Mouse (Mus musculus) embryonic facial prominence, embryonic 12.5 days (tissue): ENCODE results near the gene Fxyd7. TPM values are rescaled to one million over a fixed set of nuclear protein-coding genes. Genes with fewer than 3 reads are reported as not detected.

Source experiments
- ATAC-seq: fragments of 200-750 bp; cut with Nextera tagmentation; 2 replicates; pipeline ENCODE4 v1.8.0; 2017; ENCODE audit not compliant: insufficient number of reproducible peaks, insufficient read depth, low FRiP score, low TSS enrichment
- H3K27ac ChIP-seq: fragments of 300-500 bp; sonication (generic); 2 replicates; pipeline ENCODE4 v1.5.1; 2016; ENCODE audit warnings: mild to moderate bottlenecking
- H3K27me3 ChIP-seq: fragments of 300-500 bp; sonication (generic); 2 replicates; pipeline ENCODE4 v1.6.1; 2016; ENCODE audit warnings: mild to moderate bottlenecking, moderate library complexity
- H3K36me3 ChIP-seq: fragments of 300-500 bp; sonication (generic); 2 replicates; pipeline ENCODE4 v1.6.1; 2016; ENCODE audit warnings: mild to moderate bottlenecking
- H3K4me1 ChIP-seq: fragments of 300-500 bp; sonication (generic); 2 replicates; pipeline ENCODE4 v1.6.1; 2016
- H3K4me2 ChIP-seq: fragments of 300-500 bp; sonication (generic); replicated peaks from 2 replicates; pipeline ENCODE4 v1.6.1; 2016; ENCODE audit warnings: mild to moderate bottlenecking, moderate library complexity
- H3K4me3 ChIP-seq: fragments of 300-500 bp; sonication (generic); 2 replicates; pipeline ENCODE4 v1.5.1; 2016; ENCODE audit warnings: mild to moderate bottlenecking
- H3K9ac ChIP-seq: fragments of 300-500 bp; sonication (generic); 2 replicates; pipeline ENCODE4 v1.6.1; 2016; ENCODE audit warnings: mild to moderate bottlenecking, moderate library complexity
- H3K9me3 ChIP-seq: fragments of 300-500 bp; sonication (generic); 2 replicates; pipeline ENCODE4 v1.6.1; 2016; ENCODE audit warnings: mild to moderate bottlenecking, moderate library complexity
- WGBS: fragments of 180-500 bp; shearing (Covaris S2); methylation state at CpG from one replicate; pipeline ENCODE4 v1.1.7; 2016; 5-methylcytosine and 5-hydroxymethylcytosine counted together
- polyA plus RNA-seq: library from polyadenylated mRNA; unstranded; fragments of >200 nt; fragmentation: Nextera tagmentation; extraction: Ambion mirVana; gene quantifications from 2 replicates; pipeline ENCODE4 v1.2.1, GENCODE M21; 2016

Fxyd7 gene
- polyA plus RNA-seq, 1 experiment from 2014 or later: 26.0 TPM

DNA sequence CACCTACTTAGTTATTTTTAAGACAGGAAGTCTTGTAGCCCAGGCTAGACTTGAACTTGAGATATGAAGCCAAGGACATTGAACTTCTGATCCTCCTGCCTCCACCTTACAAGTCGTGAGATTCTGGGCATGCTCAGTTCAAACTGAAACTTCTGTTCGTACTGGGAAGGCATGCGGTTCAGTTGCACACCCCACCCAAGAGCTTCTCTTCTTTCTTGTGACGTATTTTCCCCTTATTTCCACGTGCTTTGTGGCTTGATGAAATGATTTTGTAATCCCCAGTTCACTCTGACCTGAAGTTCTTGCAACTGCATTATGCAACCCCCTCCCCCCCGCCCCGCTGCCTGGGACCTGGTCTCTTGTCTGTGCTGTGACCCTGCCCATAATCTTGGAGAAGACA lies 19.5 kb downstream of the Fxyd7 start:
- Histone ChIP-seq H3K9ac (no peak overlapping the region), H3K4me1 (no peaks in the 10 kb centered on the region), H3K4me3 (no peak overlapping the region), H3K27me3 (no peaks in the 10 kb centered on the region), H3K27ac (no peak overlapping the region), H3K4me2 (no peak overlapping the region), H3K9me3 (no peaks in the 10 kb centered on the region), H3K36me3 (no peaks in the 10 kb centered on the region)
- 83% methylated on average over 7 of the region's 7 CpGs for WGBS
- no peak for ATAC-seq

DNA sequence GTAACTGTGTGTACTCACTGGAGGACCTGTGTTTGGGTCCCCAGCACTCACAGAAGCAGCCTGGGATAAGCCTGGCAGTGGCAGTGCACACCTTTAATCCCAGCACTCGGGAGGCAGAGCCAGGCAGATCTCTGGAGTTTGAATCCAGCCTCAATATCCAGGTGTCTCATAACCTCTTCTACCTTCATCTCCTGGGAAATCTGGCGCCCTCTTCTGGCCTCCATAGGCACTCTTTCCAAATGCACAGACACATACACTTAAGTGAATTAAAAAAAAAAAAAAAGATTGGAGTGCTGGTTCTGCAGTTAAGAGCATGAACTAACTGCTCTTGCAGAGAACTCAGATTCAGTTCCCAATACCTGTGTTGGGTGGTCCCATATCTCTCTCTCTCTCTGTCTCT lies 20.6 kb downstream of the Fxyd7 start:
- Histone ChIP-seq H3K9ac (no peak overlapping the region), H3K4me3 (no peak overlapping the region), H3K4me2 (no peak overlapping the region), H3K36me3 (no peaks in the 10 kb centered on the region), H3K27me3 (no peaks in the 10 kb centered on the region), H3K27ac (no peak overlapping the region), H3K9me3 (no peaks in the 10 kb centered on the region), H3K4me1 (no peaks in the 10 kb centered on the region)
- ATAC-seq: no peak
- WGBS: 88% methylated on average over 2 of the region's 2 CpGs

DNA sequence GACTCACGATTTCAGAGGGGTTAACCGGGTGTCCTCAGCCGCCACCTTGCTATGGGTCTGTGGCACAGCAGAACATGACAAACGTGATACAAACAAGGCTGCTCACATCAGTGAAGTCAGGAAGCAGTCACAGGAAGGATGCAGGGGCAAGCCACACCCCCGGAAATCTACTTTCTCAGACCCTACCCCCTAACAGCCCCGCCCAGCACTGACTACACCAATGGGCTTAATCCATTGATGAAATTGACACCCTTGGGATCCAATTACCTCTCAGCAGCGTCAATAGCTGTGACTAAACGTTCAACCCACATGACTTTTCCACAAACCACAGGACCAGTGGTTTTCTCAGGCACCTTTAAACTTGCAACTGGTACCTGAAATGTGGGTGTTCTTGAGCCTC lies 22.7 kb downstream of the Fxyd7 start:
- H3K9me3 ChIP-seq: no peaks in the 10 kb centered on the region
- no peak for ATAC-seq
- no peak overlapping the region for H3K9ac ChIP-seq
- 73% methylated on average over 8 of the region's 8 CpGs for WGBS
- H3K27ac ChIP-seq: no peak overlapping the region
- no peak overlapping the region for H3K4me3 ChIP-seq
- H3K4me2 ChIP-seq: no peak overlapping the region
- H3K36me3 ChIP-seq: no peaks in the 10 kb centered on the region
- H3K4me1 ChIP-seq: no peaks in the 10 kb centered on the region
- no peaks in the 10 kb centered on the region for H3K27me3 ChIP-seq

DNA sequence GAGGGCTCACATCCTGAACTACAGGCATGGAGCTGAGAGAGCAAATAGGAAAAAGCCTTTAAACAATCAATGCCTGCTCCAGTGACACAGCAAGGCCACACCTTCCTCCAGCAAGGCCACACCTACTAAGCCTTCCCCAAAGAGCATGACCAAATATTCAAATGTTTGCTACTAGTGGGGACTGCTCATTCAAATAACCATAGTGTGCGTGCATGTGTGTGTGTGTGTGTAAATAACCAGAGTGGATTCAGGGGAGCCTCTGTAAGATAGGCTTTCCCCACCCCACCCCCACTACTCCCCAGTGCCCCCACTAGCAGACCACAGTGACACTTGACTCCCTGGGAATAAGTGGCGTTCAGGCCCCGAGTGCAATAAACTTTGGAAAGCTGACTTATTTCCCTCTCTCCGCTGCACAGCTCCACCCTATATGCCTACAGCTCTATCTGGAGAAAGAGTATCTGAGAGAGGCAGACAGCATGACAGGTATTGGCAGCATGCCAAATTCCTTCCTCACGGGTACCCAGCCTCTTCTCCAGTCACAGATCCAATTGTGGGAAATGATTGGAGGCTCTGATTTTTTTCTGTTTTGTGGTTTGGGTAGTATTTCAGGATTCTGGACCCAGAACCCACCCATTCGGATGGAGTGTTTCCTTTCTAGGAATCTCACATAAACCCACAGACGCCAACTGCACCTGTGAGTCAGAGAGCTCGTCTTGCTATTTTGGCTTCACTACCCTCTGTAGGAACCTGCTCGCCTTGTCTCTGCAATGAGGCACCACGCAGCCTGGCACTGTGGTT lies 34.0 kb downstream of the Fxyd7 start:
- H3K9ac ChIP-seq: no peak overlapping the region
- 33% methylated on average over 10 of the region's 10 CpGs for WGBS
- no peaks in the 10 kb centered on the region for H3K9me3 ChIP-seq
- H3K4me2 ChIP-seq: peak overlapping the region; percentile 15; the same call in 1 of the 2 replicates
- H3K27me3 ChIP-seq: no peaks in the 10 kb centered on the region
- no peaks in the 10 kb centered on the region for H3K36me3 ChIP-seq
- peaks cover 15% of the 10 kb centered on the region for H3K4me1 ChIP-seq
- peak; percentile 86 for ATAC-seq
- peak overlapping the region; percentile 64 for H3K27ac ChIP-seq
- H3K4me3 ChIP-seq: no peak overlapping the region

DNA sequence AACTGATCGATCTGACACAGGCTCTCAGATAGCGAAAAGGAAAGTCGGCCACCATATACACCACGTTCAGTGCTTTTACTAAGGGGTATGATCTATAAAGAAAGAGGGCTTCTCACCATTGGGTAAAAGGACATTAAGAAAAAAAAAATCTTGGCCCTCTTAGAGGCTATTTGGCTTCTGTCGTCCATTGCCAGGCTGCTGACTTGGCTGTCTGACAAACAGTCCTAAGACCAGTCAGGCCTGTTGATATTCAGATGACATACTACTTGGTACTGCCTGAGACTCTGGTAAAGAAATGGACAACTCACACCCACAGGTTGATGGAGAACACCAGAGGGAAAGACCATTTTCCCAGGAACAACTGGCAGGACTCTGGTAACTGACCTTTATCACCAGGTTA lies 38.3 kb downstream of the Fxyd7 start:
- Histone ChIP-seq H3K9me3 (no peaks in the 10 kb centered on the region), H3K36me3 (no peaks in the 10 kb centered on the region), H3K4me2 (no peak overlapping the region), H3K4me1 (peaks cover 15% of the 10 kb centered on the region), H3K27ac (no peak overlapping the region), H3K9ac (no peak overlapping the region), H3K27me3 (no peaks in the 10 kb centered on the region), H3K4me3 (no peak overlapping the region)
- ATAC-seq: no peak
- WGBS: 83% methylated on average over 5 of the region's 5 CpGs

DNA sequence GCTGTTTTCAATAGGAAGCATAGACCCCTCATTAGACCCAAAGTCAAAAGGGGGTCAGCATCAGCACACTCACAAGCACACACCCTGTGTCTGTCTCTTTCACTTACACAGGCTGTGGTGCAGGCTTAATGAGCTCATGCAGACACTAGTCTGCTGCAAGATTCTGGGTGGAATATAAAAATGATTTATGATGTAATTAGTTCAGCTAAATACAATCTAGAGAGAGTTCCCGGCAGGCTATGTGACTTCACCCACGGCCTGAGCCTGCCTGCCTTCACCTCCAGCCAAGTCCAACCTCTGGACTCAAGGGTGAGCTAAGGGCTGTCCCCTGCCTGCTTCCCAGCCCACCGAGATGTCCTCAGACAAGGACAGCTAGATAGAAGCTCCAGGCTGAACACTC lies 42.4 kb downstream of the Fxyd7 start:
- H3K27ac ChIP-seq: no peak overlapping the region

DNA sequence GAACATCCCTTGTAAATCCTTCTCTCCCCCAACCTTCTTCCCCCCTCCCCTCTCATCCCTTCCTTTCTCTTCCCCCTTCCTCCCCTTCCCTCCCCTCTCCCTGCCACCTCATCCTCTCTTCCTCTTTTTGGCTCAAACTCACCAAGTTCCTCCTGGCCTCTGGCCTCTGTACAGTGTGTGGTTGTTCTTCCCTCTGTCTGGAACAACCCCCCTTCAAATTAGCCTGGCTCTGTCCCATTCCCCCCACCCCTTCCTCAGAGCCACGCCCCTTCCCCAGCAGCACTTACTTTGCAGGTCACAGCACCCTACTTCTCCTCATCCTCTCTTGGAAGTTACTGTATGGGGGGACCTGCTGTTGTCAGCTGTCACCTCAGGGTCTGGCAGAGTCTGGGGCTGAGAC lies 43.1 kb downstream of the Fxyd7 start:
- Histone ChIP-seq H3K9ac (no peak overlapping the region), H3K4me2 (no peak overlapping the region), H3K27me3 (no peaks in the 10 kb centered on the region), H3K4me3 (no peak overlapping the region), H3K27ac (no peak overlapping the region), H3K4me1 (no peaks in the 10 kb centered on the region), H3K36me3 (no peaks in the 10 kb centered on the region), H3K9me3 (no peaks in the 10 kb centered on the region)
- WGBS: 52% methylated on average over 1 of the region's 1 CpGs
- ATAC-seq: no peak

More for the DNA sequence above, 42.4 kb downstream of the Fxyd7 start:
- Histone ChIP-seq H3K9ac (no peak overlapping the region), H3K36me3 (no peaks in the 10 kb centered on the region), H3K4me1 (no peaks in the 10 kb centered on the region), H3K27me3 (no peaks in the 10 kb centered on the region), H3K4me3 (no peak overlapping the region), H3K9me3 (no peaks in the 10 kb centered on the region), H3K4me2 (no peak overlapping the region)
- WGBS: 73% methylated on average over 3 of the region's 3 CpGs
- no peak for ATAC-seq

DNA sequence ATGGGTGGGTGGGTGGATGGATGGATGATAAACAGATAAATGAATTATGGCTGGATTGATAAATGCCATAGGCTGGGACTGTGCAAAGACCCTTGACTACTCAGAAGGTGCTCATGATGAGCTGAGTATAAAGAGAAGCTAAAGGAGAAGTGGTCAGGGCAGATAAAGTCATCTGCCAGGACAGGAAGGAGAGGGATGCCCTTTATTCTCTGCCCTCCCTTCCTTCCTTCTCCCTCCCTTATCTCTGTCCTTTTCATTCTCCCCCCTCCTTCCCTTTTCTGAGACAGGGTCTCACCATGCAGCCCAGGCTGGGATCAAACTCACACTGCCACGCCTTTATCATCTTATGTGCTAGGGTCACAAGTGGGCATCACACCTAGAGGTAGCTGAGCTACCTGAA lies 43.5 kb downstream of the Fxyd7 start:
- Histone ChIP-seq H3K4me3 (no peak overlapping the region), H3K4me1 (no peaks in the 10 kb centered on the region), H3K27me3 (no peaks in the 10 kb centered on the region), H3K4me2 (no peak overlapping the region), H3K36me3 (no peaks in the 10 kb centered on the region), H3K9ac (no peak overlapping the region), H3K27ac (no peak overlapping the region), H3K9me3 (no peaks in the 10 kb centered on the region)
- WGBS: 76% methylated on average over 1 of the region's 1 CpGs
- ATAC-seq: no peak

DNA sequence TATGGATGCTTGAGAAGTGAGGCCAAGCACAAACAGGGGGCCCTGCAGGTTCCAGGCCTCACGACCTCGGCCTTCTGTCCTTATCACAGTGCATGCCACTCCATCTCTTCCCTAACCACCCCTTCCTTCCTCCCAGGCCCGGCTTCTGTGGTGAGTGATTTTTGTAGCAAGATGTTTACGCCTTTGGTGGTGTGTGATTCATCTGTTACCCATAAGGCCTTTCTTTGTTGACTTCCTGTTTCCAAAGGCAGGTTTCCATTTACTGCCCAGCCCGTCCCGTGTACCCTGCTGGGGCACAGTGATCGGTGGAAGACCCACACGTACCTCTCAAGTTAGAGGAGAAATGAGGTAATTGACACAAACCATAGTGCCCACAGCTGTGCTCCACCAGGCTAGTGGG lies 48.6 kb downstream of the Fxyd7 start:
- Histone ChIP-seq H3K9ac (no peak overlapping the region), H3K4me2 (no peak overlapping the region), H3K27ac (no peak overlapping the region), H3K36me3 (no peaks in the 10 kb centered on the region), H3K27me3 (no peaks in the 10 kb centered on the region), H3K4me1 (peaks cover 12% of the 10 kb centered on the region), H3K9me3 (no peaks in the 10 kb centered on the region), H3K4me3 (no peak overlapping the region)
- ATAC-seq: no peak
- WGBS: 75% methylated on average over 8 of the region's 8 CpGs

DNA sequence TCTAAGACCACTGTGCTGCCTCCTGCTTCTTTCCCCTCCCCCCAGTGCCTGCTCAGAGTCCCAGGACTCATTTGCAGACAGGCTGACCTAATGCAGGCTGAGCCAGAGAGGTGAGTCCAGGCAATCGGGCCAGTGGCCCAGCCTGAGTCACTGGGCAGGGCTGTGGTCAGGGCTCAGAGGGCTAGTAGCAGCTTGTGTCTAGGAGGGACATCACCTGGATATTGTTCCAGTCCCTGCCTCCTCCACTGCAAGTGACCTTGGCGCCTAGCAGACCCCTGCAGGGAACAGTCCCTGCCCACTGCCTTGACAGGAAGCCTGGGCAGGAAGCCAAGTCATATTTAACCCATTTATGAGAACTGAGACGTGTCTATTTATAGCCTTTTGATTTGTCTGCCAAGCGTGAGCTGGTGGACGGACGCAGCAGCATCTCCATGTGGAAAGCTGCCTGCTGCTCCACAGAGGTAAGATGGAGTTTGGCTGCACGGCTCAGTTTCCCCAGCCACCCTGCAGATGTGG lies 50.7 kb downstream of the Fxyd7 start:
- 0 out of 2 replicates have a peak overlapping the region, but pooled peaks have one; percentile 1 for H3K4me2 ChIP-seq
- 0 out of 2 replicates have a peak overlapping the region, but pooled peaks have one; percentile 41 for H3K27ac ChIP-seq
- no peak overlapping the region for H3K9ac ChIP-seq

DNA sequence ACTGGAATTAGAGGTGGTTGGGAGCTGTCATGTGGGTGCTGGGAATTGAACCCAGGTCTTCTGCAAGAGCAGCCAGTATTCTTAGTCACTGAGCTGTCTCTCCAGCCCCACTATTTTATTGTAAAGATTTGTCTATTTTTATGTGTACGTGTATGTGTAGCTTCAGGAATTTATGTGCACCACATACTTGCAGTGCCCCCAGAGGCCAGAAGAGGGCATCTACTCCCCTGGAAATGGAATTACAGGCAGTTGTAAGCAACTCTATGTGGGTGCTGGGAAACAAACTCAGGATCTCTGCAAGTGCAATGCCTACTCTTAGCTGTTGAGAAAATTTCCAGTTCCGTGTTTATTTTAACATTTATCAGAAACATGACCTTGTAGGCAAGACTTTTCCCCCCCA lies 54.8 kb downstream of the Fxyd7 start:
- WGBS: 93% methylated on average over 2 of the region's 2 CpGs
- Histone ChIP-seq H3K27ac (no peak overlapping the region), H3K4me1 (peaks cover 12% of the 10 kb centered on the region), H3K36me3 (no peaks in the 10 kb centered on the region), H3K4me2 (no peak overlapping the region), H3K9ac (no peak overlapping the region), H3K27me3 (no peaks in the 10 kb centered on the region), H3K4me3 (no peak overlapping the region), H3K9me3 (peaks cover 6% of the 10 kb centered on the region; the same call in 1 of the 2 replicates)
- no peak for ATAC-seq

More for the DNA sequence above, 50.7 kb downstream of the Fxyd7 start:
- H3K27me3 ChIP-seq: no peaks in the 10 kb centered on the region
- peaks cover 12% of the 10 kb centered on the region for H3K4me1 ChIP-seq
- H3K9me3 ChIP-seq: peaks cover 6% of the 10 kb centered on the region; the same call in 1 of the 2 replicates
- ATAC-seq: peak; percentile 68
- WGBS: 22% methylated on average over 7 of the region's 7 CpGs
- H3K4me3 ChIP-seq: no peak overlapping the region
- no peaks in the 10 kb centered on the region for H3K36me3 ChIP-seq

DNA sequence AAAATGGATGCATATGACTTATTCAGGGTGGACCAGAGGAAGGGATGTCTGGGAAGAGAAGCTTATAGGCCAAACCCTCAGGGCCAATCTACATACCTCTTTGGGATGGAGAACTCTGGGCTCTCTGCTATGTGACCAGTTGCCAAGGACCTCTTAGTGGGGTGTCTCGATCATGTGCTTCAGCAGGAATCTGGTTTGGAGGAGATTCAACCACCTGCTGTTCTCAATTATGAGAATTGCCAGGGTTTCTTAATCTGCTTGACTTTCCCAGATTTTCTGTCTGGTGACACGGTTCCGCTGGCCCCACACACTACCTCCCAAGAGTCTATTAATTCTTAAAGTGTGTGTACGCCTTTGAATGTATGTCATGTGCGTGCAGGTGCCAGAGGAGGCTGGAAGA lies 57.3 kb downstream of the Fxyd7 start:
- Histone ChIP-seq H3K4me1 (no peaks in the 10 kb centered on the region), H3K4me3 (no peak overlapping the region), H3K9ac (no peak overlapping the region), H3K27ac (no peak overlapping the region), H3K4me2 (no peak overlapping the region), H3K27me3 (no peaks in the 10 kb centered on the region), H3K36me3 (no peaks in the 10 kb centered on the region), H3K9me3 (peaks cover 6% of the 10 kb centered on the region; the same call in 1 of the 2 replicates)
- no peak for ATAC-seq
- WGBS: 77% methylated on average over 5 of the region's 5 CpGs
